Mouse (Mus musculus): Measurements from ENCODE around the gene Sh3d21. TPM values are rescaled to one million over a fixed set of nuclear protein-coding genes. Genes with fewer than 3 reads are reported as not detected.
"Not testable (repeated sequence)": the region's sequence is repeated elsewhere in the genome, so short reads cannot be mapped to it uniquely, and the experiment has no call there.

The Sh3d21 gene
- total RNA-seq (2014; fragmentation: Nextera tagmentation): 0.15 and 1.5 TPM in 2 replicates
- 0.36 and 0.39 TPM in 2 replicates for total RNA-seq (2017)

DNA sequence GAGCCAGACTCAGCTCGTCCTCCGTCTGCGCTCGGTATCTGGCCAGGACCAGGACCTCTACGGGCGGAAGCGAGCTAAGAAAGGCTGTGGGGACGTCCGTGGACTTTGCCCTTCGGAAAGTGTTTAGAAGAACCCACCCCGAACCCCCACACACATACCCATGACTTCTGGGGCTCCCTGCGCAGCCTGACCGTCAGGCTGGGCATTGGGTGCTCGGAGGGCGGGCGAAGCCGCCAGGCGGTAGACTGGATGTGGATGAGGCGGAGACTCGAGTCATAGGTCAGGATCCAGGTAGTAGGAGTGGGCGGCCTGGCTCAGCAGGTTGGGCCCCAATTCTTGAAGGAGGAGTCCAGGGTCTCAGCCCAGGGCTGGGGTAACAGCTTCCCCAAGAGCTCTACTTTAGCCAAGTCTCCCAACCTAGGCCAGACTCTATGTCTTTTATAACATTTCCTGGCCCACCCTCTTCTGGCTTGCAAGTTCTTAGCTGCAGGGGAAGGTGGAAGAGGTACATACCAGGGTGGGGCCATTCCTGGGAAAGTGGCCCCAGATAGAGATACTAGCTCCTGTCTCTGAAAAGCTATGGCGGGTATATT lies at the start of gene Sh3d21:
TSS of gene Sh3d21 (minus strand) at position 425 of the 593 bp plus-strand sequence.
- peak; percentile 21 for ATAC-seq (replicated peaks; ENCODE audit: poor library complexity, severe bottlenecking)

- ATAC-seq (replicated peaks; ENCODE audit: poor library complexity, severe bottlenecking): no peak
These were observed 43.8 kb upstream of the Sh3d21 start for GRCm38 (mm10) chr4:126207081-126207480.

- no peak for ATAC-seq (replicated peaks; ENCODE audit: poor library complexity, severe bottlenecking)
These were observed 42.1 kb upstream of the Sh3d21 start for GRCm38 (mm10) chr4:126205386-126205785.

DNA sequence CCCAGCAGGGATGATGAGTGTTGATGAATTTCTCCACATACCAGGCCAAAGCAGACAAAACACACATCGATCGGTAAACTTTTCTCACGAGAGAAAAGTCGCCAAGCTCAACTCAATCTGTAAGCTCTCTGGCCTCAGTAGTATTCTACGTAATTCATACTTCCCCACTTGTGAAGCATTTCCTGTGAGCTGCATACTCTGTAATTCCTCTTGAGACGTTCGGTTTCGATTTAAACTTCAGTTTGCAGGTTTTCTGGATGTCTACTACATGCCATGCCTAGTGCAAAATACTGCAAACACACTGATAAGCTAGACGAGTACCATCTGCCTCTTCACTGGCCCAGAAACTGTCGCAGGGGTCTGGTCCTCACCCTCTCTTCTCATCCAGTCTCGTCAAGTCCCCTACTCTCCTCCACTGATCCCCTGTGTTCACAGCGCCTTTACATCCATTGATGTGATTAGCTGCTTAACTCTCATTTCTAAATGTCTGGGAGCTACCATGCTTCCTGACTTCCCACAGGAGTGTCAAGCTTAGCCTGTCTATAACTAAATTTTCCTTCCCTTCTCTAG lies 41.5 kb upstream of the Sh3d21 start:
- no peak for ATAC-seq (replicated peaks; ENCODE audit: poor library complexity, severe bottlenecking)

- ATAC-seq (replicated peaks; ENCODE audit: poor library complexity, severe bottlenecking): no peak
These were observed 40.7 kb upstream of the Sh3d21 start for GRCm38 (mm10) chr4:126204016-126204415.

GRCm38 (mm10) chr4:126203336-126203895 lies 40.1 kb upstream of the Sh3d21 start:
- no peak for ATAC-seq (replicated peaks; ENCODE audit: poor library complexity, severe bottlenecking)

DNA sequence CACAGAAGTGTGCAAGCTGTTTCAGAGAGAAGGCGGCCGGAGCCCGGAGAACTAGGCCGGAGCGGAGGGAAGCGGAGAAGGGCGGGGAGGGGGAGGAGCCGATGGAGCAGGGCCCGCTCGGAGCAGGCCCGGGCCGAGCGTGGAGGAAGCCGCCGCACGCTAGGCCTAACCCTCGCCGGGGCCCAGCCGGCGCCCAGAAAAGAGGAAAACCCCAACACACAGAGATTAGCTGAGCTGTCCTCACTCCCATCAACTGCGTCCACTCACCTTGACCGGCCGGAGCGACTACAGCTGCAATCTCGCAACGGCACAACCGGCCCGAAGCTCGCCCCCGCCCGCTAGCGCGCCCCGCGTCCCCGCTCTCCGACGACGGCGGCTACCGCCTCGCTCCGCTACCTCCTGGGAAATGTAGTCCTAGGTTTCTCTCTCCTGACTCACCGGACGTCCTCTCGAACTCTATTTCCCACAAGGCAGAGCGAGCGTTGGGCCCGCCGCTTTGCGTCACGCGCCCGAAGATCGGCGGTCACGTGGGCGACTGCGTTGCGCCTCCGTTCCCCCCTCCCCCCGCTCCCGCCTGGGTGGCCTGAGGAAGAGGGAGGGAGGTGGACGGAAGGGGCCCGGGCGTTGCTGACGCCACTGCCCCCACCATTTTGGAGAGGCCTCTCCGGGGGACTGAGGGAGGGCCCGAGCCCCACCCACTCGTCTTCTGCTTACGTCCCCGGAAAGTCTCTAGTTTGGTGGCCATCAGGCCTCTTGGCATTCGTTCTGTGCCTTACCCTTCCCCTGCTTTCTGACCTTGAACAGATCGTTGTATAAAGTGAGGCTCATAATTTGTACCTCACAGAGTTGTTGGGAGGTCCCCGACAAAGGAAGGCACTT lies 39.3 kb upstream of the Sh3d21 start, which contains the start of gene Thrap3:
TSS of gene Thrap3 (minus strand) at position 458 of the 879 bp plus-strand sequence.
- ATAC-seq (replicated peaks; ENCODE audit: poor library complexity, severe bottlenecking): peak; percentile 90

- ATAC-seq (replicated peaks; ENCODE audit: poor library complexity, severe bottlenecking): peak; percentile 21
These were observed 38.4 kb upstream of the Sh3d21 start for GRCm38 (mm10) chr4:126201514-126202302.

DNA sequence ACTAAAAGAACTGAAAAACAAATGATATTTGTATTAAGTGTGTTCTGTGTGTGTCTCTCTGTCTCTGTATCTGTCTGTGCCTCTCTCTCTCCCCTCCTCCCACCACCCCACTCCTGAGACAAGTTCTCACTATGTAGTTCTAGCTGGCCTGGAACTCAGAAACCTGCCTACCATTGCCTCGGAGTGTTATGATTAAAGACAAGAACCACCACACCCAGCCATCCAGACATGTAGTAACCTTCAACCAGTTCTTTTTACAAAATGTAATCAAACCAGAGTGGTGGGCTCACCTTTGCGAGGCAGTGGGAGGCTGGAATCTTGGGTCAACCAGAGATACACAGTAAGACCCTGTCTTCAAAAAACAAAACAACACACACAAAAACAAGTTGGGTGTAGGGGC lies 37.4 kb upstream of the Sh3d21 start:
- no peak for ATAC-seq (replicated peaks; ENCODE audit: poor library complexity, severe bottlenecking)

GRCm38 (mm10) chr4:126200036-126200435 lies 36.7 kb upstream of the Sh3d21 start:
- no peak for ATAC-seq (replicated peaks; ENCODE audit: poor library complexity, severe bottlenecking)

GRCm38 (mm10) chr4:126199556-126199955 lies 36.3 kb upstream of the Sh3d21 start:
- ATAC-seq (replicated peaks; ENCODE audit: poor library complexity, severe bottlenecking): no peak

DNA sequence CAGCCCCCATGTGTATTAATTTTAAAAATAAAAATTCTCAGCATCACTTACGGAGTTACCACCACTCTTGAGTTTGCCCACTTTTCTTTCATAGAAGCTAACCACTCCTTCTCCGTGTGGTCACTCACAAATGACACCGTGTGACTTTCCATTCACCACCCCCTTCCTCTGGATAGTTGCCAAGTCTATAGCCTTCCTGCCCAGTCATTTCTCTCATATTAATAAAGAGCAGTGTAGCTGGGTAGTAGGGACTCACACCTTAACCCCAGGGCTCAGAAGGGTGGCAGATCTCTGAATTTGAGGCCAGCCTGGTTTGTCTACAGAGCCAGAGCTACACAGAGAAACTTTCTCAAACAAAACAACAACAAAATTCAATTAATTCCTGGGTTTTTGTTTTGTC lies 34.2 kb upstream of the Sh3d21 start:
- no peak for ATAC-seq (replicated peaks; ENCODE audit: poor library complexity, severe bottlenecking)

GRCm38 (mm10) chr4:126194916-126195315 lies 31.6 kb upstream of the Sh3d21 start:
- ATAC-seq (replicated peaks; ENCODE audit: poor library complexity, severe bottlenecking): peak; percentile 65

- no peak for ATAC-seq (replicated peaks; ENCODE audit: poor library complexity, severe bottlenecking)
These were observed 30.9 kb upstream of the Sh3d21 start for GRCm38 (mm10) chr4:126194216-126194615.

DNA sequence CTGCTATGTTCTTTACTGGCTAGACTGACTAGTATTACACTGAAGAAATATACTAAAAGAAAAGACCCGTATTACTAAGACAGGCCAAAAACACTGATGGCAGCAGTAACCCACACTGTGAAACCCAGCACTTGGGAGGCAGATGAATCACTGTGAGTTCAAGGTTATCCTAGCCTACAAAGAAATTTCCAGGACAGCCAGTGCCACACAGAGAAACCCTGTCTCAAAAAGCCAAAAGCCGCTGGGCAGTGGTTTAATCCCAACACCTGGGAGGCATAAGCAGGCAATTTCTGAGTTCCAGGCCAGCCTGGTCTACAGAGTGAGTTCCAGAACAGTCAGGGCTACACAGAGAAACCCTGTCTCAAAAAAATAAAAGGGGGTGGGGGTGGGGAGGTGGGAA lies 27.3 kb upstream of the Sh3d21 start:
- no peak for ATAC-seq (replicated peaks; ENCODE audit: poor library complexity, severe bottlenecking)

DNA sequence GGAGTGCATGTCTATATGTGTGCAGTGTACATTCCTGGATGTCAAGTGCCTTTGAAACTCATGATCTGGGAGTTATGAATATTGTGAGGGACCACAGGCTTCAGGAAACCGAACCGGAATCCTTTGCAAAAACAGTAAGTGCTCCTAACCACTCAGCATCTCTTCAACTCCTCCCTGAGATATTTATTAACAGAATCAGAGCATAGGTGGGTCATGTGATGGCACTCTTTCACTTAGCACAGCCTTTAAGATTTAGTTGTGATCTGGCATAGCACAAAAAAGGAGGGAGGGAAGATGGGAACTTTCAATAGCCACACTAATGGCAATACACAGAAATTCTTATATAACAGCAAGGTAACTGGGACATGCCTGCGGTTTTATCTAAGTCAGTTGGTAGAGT lies 23.8 kb upstream of the Sh3d21 start:
- ATAC-seq (replicated peaks; ENCODE audit: poor library complexity, severe bottlenecking): no peak

DNA sequence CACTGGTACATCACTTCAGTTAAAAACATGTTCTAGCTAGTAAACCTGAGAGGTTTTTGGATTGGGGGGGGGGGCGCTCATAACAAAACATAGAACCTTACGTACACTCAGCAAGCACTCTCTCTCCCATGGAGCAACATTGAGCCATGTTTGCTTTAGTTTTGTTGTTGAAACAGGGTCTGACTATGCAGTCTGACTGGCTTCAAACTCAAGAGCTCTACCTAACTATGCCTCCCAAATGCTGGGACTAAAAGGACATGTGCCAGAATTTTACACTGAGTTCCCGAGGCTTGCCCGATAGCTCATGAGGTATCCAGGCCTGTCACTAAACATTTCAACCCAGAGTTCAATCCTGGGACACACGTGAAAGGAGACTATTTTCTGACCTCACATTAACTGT lies 19.7 kb upstream of the Sh3d21 start:
- no peak for ATAC-seq (replicated peaks; ENCODE audit: poor library complexity, severe bottlenecking)

DNA sequence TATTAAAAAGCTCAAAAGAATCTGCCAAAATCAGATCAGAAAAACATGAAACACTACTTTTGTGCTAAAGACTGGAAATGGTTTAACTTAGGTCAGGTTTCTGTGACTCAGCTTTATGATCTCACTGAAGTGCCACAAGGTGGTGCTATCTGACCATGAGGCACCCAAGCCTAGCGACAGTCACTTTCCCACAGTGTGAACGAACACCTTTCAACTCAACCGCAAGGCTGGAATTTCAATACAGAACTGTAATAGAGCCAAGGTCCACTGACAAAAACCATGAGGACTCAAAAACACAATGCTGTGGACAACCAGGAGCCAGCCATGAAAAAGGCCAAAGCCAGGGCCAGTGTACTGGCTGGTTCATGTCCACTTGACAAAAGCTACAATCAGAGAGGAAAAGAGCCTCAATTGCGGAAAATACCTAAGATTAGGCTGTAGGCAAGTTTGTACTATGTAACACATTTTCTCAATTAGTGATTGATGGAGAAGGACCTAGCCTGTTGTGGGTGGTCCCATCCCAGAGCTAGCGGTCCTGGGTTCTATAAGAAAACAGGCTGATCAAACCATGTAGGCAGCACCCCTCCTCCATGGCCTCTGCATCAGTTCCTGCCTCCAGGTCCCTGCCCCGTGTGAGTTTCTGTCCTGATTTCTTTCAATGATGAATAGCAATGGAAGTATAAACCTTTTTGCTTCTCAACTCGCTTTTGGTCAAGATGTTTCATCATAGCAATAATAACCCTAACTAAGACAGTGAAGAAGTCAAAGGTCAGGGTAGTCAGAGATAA lies 18.1 kb upstream of the Sh3d21 start:
- peak; percentile 50 for ATAC-seq (replicated peaks; ENCODE audit: poor library complexity, severe bottlenecking)

DNA sequence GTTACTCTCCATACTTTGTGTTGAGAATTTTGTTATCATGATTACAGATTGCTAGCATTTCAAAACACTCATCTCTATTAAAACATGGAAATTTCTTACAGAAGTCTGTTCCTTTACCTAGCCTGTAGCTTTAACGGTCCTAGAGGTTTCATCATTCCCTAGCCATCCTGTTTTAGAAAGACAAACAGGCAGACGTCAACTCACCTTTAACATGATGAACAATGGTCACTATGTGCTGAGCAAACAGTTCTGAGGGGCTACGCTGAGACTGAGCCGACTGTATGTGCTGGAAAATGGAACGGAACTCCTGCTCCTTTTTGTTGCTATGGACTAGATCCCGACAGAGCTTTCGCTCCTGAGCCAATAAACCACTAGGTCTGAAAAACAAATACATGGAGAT lies 12.7 kb upstream of the Sh3d21 start:
- not testable (repeated sequence) for ATAC-seq (replicated peaks; ENCODE audit: poor library complexity, severe bottlenecking)
